Mouse (Mus musculus): Measurements from ENCODE around the gene Snrpd2. TPM values are rescaled to one million over a fixed set of nuclear protein-coding genes. Genes with fewer than 3 reads are reported as not detected.

The Snrpd2 gene
- total RNA-seq, 2 experiments from 2014 or later, result 70.3 to 76.0 TPM

DNA sequence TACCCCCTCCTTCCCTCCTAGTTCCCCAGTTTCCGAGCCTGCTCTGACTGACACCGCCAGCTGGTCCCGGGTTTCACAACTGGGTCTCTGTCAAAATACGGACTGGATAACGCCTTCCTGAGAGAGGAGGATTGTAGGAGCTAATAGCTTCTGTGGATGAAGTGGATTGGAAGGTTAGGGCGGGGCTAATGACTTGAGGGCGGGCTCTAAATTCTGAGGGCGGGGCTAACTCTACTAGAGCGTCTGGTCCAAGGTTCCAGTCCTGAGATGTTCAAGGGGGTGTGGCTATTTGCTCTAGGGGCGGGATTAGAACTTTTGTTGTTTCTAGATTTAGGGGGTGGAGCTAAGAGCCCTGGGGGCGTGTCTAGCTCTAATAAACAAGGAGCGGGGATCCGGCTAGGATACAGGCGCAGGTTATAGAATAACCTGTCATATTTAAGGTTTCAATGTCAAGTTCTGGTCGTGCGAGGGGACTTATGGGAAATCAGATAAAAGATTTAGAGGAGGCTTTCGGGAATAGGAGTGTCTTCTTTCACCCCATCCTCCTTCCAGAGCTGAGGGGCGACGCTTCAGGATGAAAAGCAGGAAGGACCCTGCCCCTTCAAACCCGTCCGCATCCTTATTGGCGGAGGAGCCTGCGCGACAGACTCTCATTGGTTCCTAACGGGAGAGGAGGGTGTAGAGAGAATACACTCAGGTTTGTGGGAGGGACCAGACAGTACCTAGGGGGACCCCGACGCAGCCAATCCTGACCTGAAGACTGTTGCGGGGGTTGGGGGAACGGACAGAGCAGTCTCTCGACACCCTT, 26.4 kb downstream of the Snrpd2 start, which contains the start of gene Eml2:
Eml2 (plus strand) TSS at position 714 of the 808 bp plus-strand sequence.
- intact Hi-C loops (cut with DNase I), result loop anchor here (5.0 kb wide), 1 partner anchor 166 kb away; the partner anchor contains the start of gene Ercc1
- DNase-seq (ENCODE audit: low spot score in 2 of 2), result peak; percentile 68 to 87

DNA sequence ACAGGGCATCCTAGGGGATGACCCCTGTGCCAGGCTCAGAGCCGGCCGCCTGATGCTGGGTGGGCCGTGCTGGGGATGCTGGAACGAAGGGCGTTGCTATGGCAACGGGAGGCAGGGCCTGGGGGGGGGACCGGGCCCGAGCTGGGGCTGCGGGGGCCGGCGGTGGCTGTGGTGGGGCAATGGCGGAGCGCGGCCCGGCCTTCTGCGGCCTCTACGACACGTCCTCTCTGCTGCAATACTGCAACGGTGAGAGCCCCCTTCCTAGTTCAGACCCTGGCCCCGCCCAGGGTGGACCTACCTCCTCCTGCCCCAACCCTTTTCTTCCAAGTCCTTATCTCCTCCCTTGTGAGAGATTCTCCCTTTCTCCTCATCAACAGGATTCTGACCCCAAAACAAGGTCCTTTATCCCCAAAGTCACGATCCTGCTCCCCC, 27.0 kb downstream of the Snrpd2 start:
- peak in 1 of 2 experiments; percentile 89 for DNase-seq (ENCODE audit: low spot score in 2 of 2)
- intact Hi-C loops (cut with DNase I), result loop anchor here (5.0 kb wide), 1 partner anchor 166 kb away; the partner anchor contains the start of gene Ercc1

DNA sequence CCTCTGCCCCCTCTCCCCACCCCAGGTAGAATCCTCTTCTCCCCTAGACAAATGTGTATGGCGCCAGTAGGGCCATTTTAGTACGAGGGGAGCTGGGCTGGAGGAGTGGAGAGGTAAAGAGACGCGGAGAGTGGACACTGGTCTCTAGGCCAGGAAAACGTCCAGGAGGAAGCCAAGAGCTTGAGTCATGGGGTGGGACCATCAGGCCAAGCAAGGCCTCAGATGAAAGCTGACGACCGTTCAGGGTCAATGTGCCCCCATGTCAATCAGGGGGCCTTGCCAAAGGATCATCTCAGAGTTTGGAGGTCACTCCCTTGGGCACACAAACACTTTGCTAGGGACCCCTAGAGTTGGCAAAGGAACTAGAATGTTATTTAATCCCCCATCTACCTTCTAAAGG, 27.7 kb downstream of the Snrpd2 start:
- intact Hi-C loops (cut with DNase I), result loop anchor here (5.0 kb wide), 1 partner anchor 165 kb away; the partner anchor contains the start of gene Ercc1
- no peak for DNase-seq (ENCODE audit: low spot score in 2 of 2)

DNA sequence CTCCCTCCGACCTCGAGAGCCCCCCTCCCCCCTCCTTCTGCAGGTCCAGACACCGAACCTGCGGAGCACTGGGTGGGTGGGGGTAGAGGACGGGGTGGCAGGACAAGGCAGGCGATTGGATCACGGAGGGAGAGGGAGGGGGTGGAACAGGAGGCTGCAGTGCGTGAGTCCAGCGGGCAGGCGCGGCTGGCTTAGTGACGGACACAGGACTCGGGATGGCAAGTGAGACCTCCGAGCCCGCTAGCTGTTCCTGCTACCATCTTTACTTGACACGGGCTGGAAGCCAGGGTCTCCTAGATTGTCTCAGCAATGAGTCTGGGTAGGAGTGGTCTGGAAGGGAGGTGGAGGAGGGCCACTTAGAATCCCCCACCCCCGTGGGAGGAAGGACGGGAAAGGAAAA, 28.5 kb downstream of the Snrpd2 start:
- peak; percentile 56 to 63 for DNase-seq (ENCODE audit: low spot score in 2 of 2)
- intact Hi-C loops (cut with DNase I), result loop anchor here (5.0 kb wide), 1 partner anchor 164 kb away; the partner anchor contains the start of gene Ercc1

DNA sequence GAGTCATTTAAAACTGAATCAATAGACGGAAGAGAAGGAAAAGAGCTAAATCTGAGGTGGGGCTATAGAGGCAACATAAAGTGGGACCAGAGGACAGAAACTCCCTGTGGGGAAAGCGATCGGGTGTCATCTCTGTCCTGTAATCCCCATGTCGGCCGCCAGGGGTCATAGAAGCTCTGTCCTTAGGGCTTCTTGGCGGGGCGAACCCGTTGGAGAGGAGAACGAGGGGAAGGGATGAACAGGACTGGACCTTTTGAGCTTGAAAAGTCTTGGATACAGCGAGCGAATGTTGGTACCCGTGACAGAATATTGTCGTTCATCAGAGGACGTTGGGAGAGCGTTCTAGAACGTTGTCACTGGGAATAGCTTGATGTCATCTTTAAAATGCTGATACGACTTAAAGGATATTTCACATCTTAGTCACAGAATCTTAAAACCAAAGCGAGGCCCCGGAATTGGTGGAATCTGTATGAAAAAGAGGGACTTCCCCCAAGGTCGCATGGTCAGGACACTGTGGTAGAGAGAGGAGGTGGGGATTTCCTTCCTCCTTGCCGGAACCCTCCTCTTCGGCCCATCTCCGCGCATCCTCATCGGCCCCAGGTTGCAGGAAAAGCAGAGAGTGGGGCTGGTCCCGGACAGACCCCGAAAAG, 29.0 kb downstream of the Snrpd2 start:
- peak; percentile 83 to 87 for DNase-seq (ENCODE audit: low spot score in 2 of 2)
- intact Hi-C loops (cut with DNase I), result loop anchor here (5.0 kb wide), 1 partner anchor 164 kb away; the partner anchor contains the start of gene Ercc1

DNA sequence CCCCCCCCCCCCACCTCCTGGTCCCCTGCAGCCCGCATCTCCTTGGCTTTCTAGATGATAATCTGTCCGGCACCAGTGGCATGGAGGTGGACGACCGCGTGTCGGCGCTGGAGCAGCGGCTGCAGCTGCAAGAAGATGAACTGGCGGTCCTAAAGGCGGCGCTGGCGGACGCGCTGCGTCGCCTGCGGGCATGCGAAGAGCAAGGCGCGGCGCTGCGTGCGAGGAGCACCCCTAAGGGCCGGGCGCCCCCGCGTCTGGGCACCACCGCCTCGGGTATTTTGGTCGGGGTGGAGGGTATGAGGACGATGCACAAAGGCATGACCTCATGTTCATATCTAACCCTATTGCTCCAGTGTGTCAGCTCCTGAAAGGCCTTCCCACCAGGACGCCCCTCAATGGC, 29.7 kb downstream of the Snrpd2 start:
- intact Hi-C loops (cut with DNase I), result loop anchor here (5.0 kb wide), 1 partner anchor 163 kb away; the partner anchor contains the start of gene Ercc1
- peak; percentile 62 to 66 for DNase-seq (ENCODE audit: low spot score in 2 of 2)

DNA sequence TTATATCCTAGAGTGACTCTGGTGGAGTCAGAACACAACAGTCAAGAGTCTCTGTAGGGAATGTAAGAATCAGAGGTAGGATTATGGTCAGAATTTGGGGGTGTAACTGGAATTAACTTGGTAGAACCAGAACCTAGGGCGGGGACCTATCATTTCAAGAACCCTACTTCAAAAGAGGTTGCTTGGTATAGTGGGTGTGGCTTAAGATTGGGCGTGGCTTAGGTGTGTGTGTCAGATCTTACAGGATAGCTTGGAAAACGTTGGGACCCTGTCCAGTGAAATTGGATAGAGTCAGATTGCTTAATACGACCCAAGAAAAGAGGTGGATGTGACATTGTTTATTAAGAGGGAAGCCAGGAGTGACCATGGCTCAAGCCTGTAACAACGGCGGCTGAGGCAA, 30.4 kb downstream of the Snrpd2 start:
- intact Hi-C loops (cut with DNase I), result loop anchor here (5.0 kb wide), 1 partner anchor 162 kb away; the partner anchor contains the start of gene Ercc1
- no peak for DNase-seq (ENCODE audit: low spot score in 2 of 2)

DNA sequence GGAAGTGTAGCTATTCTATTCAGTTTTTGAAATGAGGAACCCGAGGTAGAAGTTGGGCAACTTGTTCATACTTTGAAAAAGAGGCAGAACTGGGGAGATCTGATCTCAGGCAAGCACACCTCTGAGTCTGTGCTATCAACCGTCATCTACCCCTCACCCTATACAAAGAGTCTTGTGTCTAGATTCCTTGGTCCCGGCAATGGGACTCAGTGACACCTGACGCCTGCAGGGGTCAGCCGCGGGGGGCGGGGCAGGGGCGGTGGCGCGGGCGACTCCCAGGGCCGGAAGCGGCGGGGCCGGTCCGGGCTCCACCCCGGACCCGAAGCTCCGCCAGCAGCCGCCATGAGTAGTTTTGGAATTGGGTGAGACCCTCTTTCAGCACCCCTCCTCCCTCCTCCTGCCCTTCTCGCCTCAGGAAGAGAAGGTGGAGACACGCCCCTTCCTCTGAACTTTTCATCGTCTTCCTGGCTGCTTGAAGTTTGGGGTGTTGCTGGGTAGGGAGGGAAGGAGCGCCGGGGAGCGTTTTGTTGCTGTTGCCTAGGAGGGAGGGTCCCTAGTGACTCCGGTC, 31.4 kb downstream of the Snrpd2 start:
- intact Hi-C loops (cut with DNase I), result no loop called here
- no peak for DNase-seq (ENCODE audit: low spot score in 2 of 2)

DNA sequence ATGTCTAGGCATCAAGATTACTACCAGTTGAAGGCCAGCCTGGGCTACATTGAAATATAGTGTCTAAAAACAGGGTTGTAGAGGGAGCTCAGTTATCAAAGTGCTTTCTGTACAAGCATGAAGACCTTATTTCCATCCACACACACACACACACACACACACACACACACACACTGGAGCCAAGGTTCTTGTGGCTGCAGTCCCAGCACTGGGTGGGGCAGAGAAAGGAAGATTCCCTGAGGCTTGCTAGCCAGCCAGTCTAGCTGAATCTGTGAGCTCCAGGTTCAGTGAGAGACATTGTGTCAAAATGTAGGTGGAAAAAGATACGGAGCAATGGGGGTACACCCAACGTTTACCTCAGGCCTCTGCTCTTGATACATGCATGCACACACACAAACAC, 34.7 kb downstream of the Snrpd2 start:
- intact Hi-C loops (cut with DNase I), result no loop called here
- DNase-seq (ENCODE audit: low spot score in 2 of 2), result no peak

DNA sequence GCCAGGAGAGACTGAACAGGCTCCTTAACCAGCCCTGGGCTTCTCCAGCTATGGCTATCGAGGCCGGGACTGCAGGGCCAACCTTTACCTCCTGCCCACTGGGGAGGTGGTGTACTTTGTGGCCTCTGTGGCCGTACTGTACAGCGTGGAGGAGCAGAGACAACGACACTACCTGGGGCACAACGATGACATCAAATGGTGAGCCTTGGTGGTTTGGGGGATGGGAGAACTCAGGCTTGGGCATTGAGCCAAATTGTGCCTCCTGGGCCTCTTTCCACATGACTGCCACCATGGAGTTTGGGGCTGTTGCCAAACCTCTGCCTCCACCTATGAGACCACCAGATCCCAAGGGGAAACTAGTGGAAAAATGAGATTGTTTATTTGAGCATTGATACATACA, 35.2 kb downstream of the Snrpd2 start:
- intact Hi-C loops (cut with DNase I), result no loop called here
- DNase-seq (ENCODE audit: low spot score in 2 of 2), result no peak

DNA sequence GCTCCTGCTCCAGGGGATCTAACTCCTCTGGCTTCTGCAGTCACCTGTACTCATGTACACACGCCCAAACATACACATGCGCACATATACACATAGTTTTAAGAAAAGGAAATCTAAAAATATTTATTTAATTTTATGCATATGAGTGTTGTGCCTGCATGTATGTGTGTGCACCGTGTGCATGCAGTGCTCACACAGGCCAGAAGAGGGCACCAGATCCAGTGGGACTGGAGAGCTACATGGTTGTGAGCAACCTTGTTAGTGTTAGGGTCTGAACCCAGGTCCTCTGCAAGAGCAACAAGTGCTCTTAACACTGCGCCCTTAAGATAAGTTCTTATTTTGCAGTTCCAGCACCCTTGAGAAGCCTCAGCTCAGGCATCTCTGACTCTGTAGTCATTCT, 45.2 kb downstream of the Snrpd2 start:
- DNase-seq (ENCODE audit: low spot score in 2 of 2), result no peak
- intact Hi-C loops (cut with DNase I), result no loop called here

DNA sequence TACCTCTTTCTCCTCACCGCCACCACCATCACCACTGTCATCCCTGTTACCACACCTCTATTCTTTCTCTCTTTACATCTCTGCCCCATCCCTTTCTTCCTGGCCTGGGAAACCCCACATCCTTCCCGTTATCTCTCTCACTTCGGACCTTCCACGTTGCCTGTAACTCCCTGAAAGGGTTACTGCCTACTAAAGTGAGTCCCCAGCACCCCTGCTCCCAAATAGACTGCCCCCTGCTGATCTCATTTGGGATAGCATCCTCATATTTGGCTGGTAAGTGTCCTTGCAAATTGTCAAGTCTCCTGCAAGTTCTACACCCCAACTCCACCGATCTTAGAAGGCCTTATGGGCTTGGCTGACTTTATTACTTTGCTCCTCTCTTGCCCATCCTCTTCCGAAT, 47.2 kb downstream of the Snrpd2 start:
- peak in 1 of 2 experiments; percentile 33 for DNase-seq (ENCODE audit: low spot score in 2 of 2)
- intact Hi-C loops (cut with DNase I), result no loop called here

DNA sequence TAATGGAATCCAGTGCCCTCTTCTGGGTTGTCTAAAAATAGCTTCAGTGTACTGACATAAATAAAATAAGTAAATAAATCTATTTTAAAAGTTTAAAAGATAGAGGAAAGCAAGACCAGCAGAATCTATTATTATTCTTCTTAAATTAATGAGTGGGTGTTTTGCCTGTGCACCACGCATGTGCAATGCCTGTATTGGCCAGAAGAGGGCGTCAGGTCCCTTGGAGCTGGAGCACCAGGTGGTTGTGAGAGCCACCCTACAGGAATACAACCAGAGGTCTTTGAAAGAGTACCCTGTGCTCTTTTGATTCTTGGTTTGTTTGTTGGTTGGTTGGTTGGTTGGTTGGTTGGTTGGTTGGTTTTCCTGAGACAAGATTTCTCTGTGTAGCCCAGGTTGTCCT, 48.5 kb downstream of the Snrpd2 start:
- DNase-seq (ENCODE audit: low spot score in 2 of 2), result no peak
- intact Hi-C loops (cut with DNase I), result no loop called here

DNA sequence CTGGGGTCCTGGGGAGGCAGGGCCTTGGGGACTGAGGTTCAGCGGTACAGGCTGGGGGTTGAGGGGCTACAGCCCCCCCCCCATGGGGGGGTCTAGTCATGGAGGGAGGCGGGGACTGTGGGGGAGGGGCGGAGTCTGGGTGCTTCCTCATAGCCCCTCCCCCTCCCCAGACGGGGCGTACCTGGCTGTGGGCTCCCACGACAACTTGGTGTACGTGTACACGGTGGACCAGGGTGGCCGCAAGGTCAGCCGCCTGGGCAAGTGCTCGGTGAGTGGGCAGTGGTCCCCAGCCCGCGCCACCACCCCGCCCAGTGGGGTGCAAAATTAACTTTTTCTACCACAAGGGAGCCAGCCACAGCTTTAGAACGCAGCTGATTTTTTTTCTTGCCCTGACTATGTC, 52.1 kb downstream of the Snrpd2 start:
- no peak for DNase-seq (ENCODE audit: low spot score in 2 of 2)
- intact Hi-C loops (cut with DNase I), result no loop called here

DNA sequence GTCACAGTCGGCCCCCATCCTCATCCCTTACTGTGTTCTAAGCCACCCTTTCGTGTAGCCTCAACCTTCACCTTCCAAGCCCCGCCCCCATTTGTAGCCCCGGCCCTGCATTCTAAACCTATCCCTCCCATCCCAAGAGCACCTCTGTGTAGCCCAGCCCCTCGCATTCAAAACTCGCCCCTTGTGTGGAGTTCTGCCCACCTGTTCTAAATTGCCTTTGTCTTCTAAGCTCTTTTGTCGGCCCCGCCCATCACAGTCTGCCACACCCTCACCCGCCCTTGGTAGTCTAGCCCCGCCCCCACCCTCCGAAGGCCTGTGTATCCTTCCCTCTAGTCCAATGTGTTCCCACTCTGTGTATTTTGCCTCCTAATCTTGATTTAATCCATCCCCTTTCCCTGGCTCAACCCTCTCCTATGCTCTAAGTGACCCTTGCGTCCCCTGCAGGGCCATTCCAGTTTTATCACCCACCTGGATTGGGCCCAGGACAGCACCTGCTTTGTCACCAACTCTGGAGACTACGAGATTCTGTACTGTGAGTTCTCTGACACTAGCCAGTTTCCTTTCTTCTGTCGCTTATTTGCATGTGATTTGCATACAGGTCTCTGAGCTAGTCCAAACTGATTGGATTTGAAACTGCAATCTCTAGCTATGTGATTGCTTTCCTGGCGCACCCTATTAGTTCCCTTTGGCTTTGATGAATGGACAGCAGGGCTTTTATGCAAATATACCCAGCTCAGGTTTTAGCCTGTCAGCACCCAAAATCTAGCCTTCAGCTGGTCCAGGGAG, 52.7 kb downstream of the Snrpd2 start:
- no peak for DNase-seq (ENCODE audit: low spot score in 2 of 2)
- intact Hi-C loops (cut with DNase I), result no loop called here

Small RNA genes lying within 50 kb of the gene (microRNA-seq; reads per million reads assigned to microRNA genes)
- 11,542 reads per million, percentile 96 among the genes with 10 or more reads in this experiment for gene Mir330

Other genes starting within 250 kb of the Snrpd2 start
- gene Ccdc61, start 239.3 kb upstream of the Snrpd2 start, total RNA-seq (2021), result 10 to 100 TPM; 10.6 to 11.0 TPM
- 10 to 100 TPM; 75.3 to 88.8 TPM for gene Nova2, start 223.8 kb upstream of the Snrpd2 start, total RNA-seq (2021)
- gene Nanos2, start 162.3 kb upstream of the Snrpd2 start, total RNA-seq (2021), result 1 to 10 TPM in 1 of 2 experiments, under 1 TPM in 1; 0.47 to 1.3 TPM
- gene Mypop, start 158.5 kb upstream of the Snrpd2 start, total RNA-seq (2021), result 10 to 100 TPM; 53.5 to 55.3 TPM
- gene Irf2bp1, start 145.7 kb upstream of the Snrpd2 start, total RNA-seq (2021), result 10 to 100 TPM; 46.3 to 53.5 TPM
- not detected for gene Foxa3, start 126.2 kb upstream of the Snrpd2 start, total RNA-seq (2021)
- 100 to 1,000 TPM; 126 to 129 TPM for gene Sympk, start 125.3 kb upstream of the Snrpd2 start, total RNA-seq (2021)
- under 1 TPM in 1 of 2 experiments, not detected in 1; 0.25 TPM for gene Rsph6a, start 95.0 kb upstream of the Snrpd2 start, total RNA-seq (2021)
- 100 to 1,000 TPM; 146 to 148 TPM for gene Dmwd, start 73.5 kb upstream of the Snrpd2 start, total RNA-seq (2021)
- gene Dmpk, start 65.9 kb upstream of the Snrpd2 start, total RNA-seq (2021), result 10 to 100 TPM; 21.4 to 40.2 TPM
- 1 to 10 TPM; 1.6 to 2.6 TPM for gene Six5, start 55.1 kb upstream of the Snrpd2 start, total RNA-seq (2021)
- gene Gm4969, start 31.4 kb upstream of the Snrpd2 start, total RNA-seq (2021), result under 1 TPM; 0.37 to 0.41 TPM
- 10 to 100 TPM; 14.0 to 14.3 TPM for gene Fbxo46, start 29.9 kb upstream of the Snrpd2 start, total RNA-seq (2021)
- gene Qpctl, start 431 bp upstream of the Snrpd2 start, total RNA-seq (2021), result 10 to 100 TPM; 14.6 to 17.3 TPM
- gene Gipr, start 16.4 kb downstream of the Snrpd2 start, total RNA-seq (2021), result 1 to 10 TPM in 1 of 2 experiments, under 1 TPM in 1; 0.89 to 2.6 TPM
- gene Eml2, start 26.7 kb downstream of the Snrpd2 start, total RNA-seq (2021), result 100 to 1,000 TPM; 124 to 156 TPM
- 1 to 10 TPM; 2.1 to 4.6 TPM for gene Gpr4, start 62.8 kb downstream of the Snrpd2 start, total RNA-seq (2021)
- 10 to 100 TPM; 41.0 to 45.7 TPM for gene Opa3, start 78.6 kb downstream of the Snrpd2 start, total RNA-seq (2021)
- 10 to 100 TPM; 11.2 to 13.5 TPM for gene Vasp, start 122.1 kb downstream of the Snrpd2 start, total RNA-seq (2021)
- gene Ppm1n, start 130.3 kb downstream of the Snrpd2 start, total RNA-seq (2021), result not detected
- gene Rtn2, start 132.9 kb downstream of the Snrpd2 start, total RNA-seq (2021), result 100 to 1,000 TPM in 1 of 2 experiments, 10 to 100 TPM in 1; 98.6 to 121 TPM
- gene Fosb, start 160.3 kb downstream of the Snrpd2 start, total RNA-seq (2021), result 10 to 100 TPM; 20.6 to 22.5 TPM
- gene Ercc1, start 195.1 kb downstream of the Snrpd2 start, total RNA-seq (2021), result 10 to 100 TPM; 35.6 to 41.8 TPM
- gene Cd3eap, start 209.8 kb downstream of the Snrpd2 start, total RNA-seq (2021), result 10 to 100 TPM; 17.3 to 17.6 TPM
- 1 to 10 TPM; 5.1 to 7.9 TPM for gene Ppp1r13l, start 210.0 kb downstream of the Snrpd2 start, total RNA-seq (2021)
- gene Ercc2, start 232.3 kb downstream of the Snrpd2 start, total RNA-seq (2021), result 10 to 100 TPM; 26.1 to 40.0 TPM

All from left cerebral cortex, postnatal 36 days (tissue).